Mouse (Mus musculus) stomach, embryonic 14.5 days (tissue): ENCODE measurements around the gene Sdhb. TPM values are rescaled to one million over a fixed set of nuclear protein-coding genes. Genes with fewer than 3 reads are reported as not detected.

Experiments
- ATAC-seq: fragments of 200-750 bp; cut with Nextera tagmentation; 2 replicates; pipeline ENCODE4 v1.8.0; 2017; ENCODE audit warnings: low read depth, moderate TSS enrichment; ENCODE audit not compliant: insufficient number of reproducible peaks, insufficient read depth, low FRiP score
- H3K27ac ChIP-seq: fragments of 300-500 bp; sonication (generic); 2 replicates; pipeline ENCODE4 v1.5.1; 2014; ENCODE audit warnings: mild to moderate bottlenecking, low read length, moderate library complexity, mixed read lengths
- H3K27me3 ChIP-seq: fragments of 300-500 bp; sonication (generic); 2 replicates; pipeline ENCODE4 v1.6.1; 2014; ENCODE audit warnings: low read length, control low read depth, mixed read lengths; ENCODE audit not compliant: control insufficient read depth, insufficient read depth
- H3K36me3 ChIP-seq: fragments of 300-500 bp; sonication (generic); 2 replicates; pipeline ENCODE4 v1.6.1; 2014; ENCODE audit warnings: mild to moderate bottlenecking, control low read depth, low read length, moderate library complexity, mixed read lengths; ENCODE audit not compliant: control insufficient read depth, insufficient read depth
- H3K4me1 ChIP-seq: fragments of 300-500 bp; sonication (generic); 2 replicates; pipeline ENCODE4 v1.6.1; 2014; ENCODE audit warnings: low read length, control low read depth, mixed read lengths; ENCODE audit not compliant: control insufficient read depth, insufficient read depth
- H3K4me2 ChIP-seq: fragments of 300-500 bp; sonication (generic); replicated peaks from 2 replicates; pipeline ENCODE4 v1.6.1; 2014; ENCODE audit warnings: low read depth, low read length, control low read depth
- H3K4me3 ChIP-seq: fragments of 300-500 bp; sonication (generic); 2 replicates; pipeline ENCODE4 v1.5.1; 2014; ENCODE audit warnings: low read depth, low read length, control low read depth
- H3K9ac ChIP-seq: fragments of 300-500 bp; sonication (generic); replicated peaks from 2 replicates; pipeline ENCODE4 v1.6.1; 2014; ENCODE audit warnings: low read depth, mild to moderate bottlenecking, control low read depth, low read length, moderate library complexity, mixed read lengths
- H3K9me3 ChIP-seq: fragments of 300-500 bp; sonication (generic); 2 replicates; pipeline ENCODE4 v1.6.1; 2016; ENCODE audit warnings: low read depth, low read length, control low read depth; ENCODE audit not compliant: control insufficient read depth
- WGBS: fragments of 180-500 bp; shearing (Covaris S2); extraction: QIAGEN DNeasy Blood & Tissue Kit; methylation state at CpG from one replicate; pipeline ENCODE4 v1.1.7; 2014; 5-methylcytosine and 5-hydroxymethylcytosine counted together
- polyA plus RNA-seq: library from polyadenylated mRNA; unstranded; fragments of >200 nt; fragmentation: Nextera tagmentation; extraction: Ambion mirVana; gene quantifications from 2 replicates; pipeline ENCODE4 v1.2.1, GENCODE M21; 2014

Gene Sdhb
- polyA plus RNA-seq, 1 experiment from 2014 or later: 401 TPM

GRCm38 (mm10) chr4:140962207-140962909 lies 1.4 kb downstream of the Sdhb start:
- no peaks in the 10 kb centered on the region for H3K27me3 ChIP-seq
- ATAC-seq: no peak
- H3K9ac ChIP-seq: peak overlapping the region; percentile 74
- WGBS: 64% methylated on average over 8 of the region's 8 CpGs
- 0 out of 2 replicates have a peak, but pooled peaks cover 3% of the 10 kb centered on the region for H3K36me3 ChIP-seq
- H3K4me3 ChIP-seq: peak overlapping the region; percentile 81
- H3K4me1 ChIP-seq: peaks cover 15% of the 10 kb centered on the region
- H3K4me2 ChIP-seq: peak overlapping the region; percentile 69
- H3K9me3 ChIP-seq: no peaks in the 10 kb centered on the region
- H3K27ac ChIP-seq: no peak overlapping the region

- Histone ChIP-seq H3K4me2 (no peak overlapping the region; the same call in 1 of the 2 replicates), H3K27me3 (no peaks in the 10 kb centered on the region), H3K4me1 (peaks cover 15% of the 10 kb centered on the region), H3K36me3 (peaks cover 5% of the 10 kb centered on the region; the same call in 1 of the 2 replicates), H3K9ac (no peak overlapping the region), H3K4me3 (no peak overlapping the region), H3K27ac (no peak overlapping the region), H3K9me3 (no peaks in the 10 kb centered on the region)
- WGBS: 24% methylated on average over 5 of the region's 5 CpGs
- no peak for ATAC-seq
Measured at GRCm38 (mm10) chr4:140962950-140963349, 1.9 kb downstream of the Sdhb start.

GRCm38 (mm10) chr4:140963941-140964597 lies 3.1 kb downstream of the Sdhb start:
- Histone ChIP-seq H3K4me1 (peaks cover 15% of the 10 kb centered on the region), H3K4me3 (no peak overlapping the region), H3K4me2 (no peak overlapping the region), H3K36me3 (peaks cover 5% of the 10 kb centered on the region; the same call in 1 of the 2 replicates), H3K27me3 (no peaks in the 10 kb centered on the region), H3K9ac (no peak overlapping the region), H3K27ac (no peak overlapping the region), H3K9me3 (no peaks in the 10 kb centered on the region)
- ATAC-seq: no peak
- 74% methylated on average over 9 of the region's 9 CpGs for WGBS

GRCm38 (mm10) chr4:140964620-140965019 lies 3.6 kb downstream of the Sdhb start:
- Histone ChIP-seq H3K4me2 (no peak overlapping the region), H3K4me3 (no peak overlapping the region), H3K4me1 (peaks cover 15% of the 10 kb centered on the region), H3K9me3 (no peaks in the 10 kb centered on the region), H3K36me3 (peaks cover 5% of the 10 kb centered on the region; the same call in 1 of the 2 replicates), H3K27ac (no peak overlapping the region), H3K9ac (no peak overlapping the region), H3K27me3 (no peaks in the 10 kb centered on the region)
- ATAC-seq: no peak
- 20% methylated on average over 7 of the region's 7 CpGs for WGBS

GRCm38 (mm10) chr4:140967386-140968159 lies 6.6 kb downstream of the Sdhb start:
- WGBS: 84% methylated on average over 11 of the region's 11 CpGs
- Histone ChIP-seq H3K4me3 (no peak overlapping the region), H3K27ac (no peak overlapping the region), H3K36me3 (peaks cover 30% of the 10 kb centered on the region), H3K27me3 (no peaks in the 10 kb centered on the region), H3K9me3 (no peaks in the 10 kb centered on the region), H3K4me2 (no peak overlapping the region), H3K4me1 (peaks cover 7% of the 10 kb centered on the region; the same call in 1 of the 2 replicates), H3K9ac (no peak overlapping the region)
- no peak for ATAC-seq

- Histone ChIP-seq H3K9ac (no peak overlapping the region), H3K4me3 (no peak overlapping the region), H3K27ac (no peak overlapping the region), H3K36me3 (peaks cover 57% of the 10 kb centered on the region), H3K27me3 (no peaks in the 10 kb centered on the region), H3K4me1 (no peaks in the 10 kb centered on the region), H3K9me3 (no peaks in the 10 kb centered on the region), H3K4me2 (no peak overlapping the region)
- no peak for ATAC-seq
- WGBS: 86% methylated on average over 13 of the region's 13 CpGs
Measured at GRCm38 (mm10) chr4:140971691-140972090, 10.7 kb downstream of the Sdhb start.

DNA sequence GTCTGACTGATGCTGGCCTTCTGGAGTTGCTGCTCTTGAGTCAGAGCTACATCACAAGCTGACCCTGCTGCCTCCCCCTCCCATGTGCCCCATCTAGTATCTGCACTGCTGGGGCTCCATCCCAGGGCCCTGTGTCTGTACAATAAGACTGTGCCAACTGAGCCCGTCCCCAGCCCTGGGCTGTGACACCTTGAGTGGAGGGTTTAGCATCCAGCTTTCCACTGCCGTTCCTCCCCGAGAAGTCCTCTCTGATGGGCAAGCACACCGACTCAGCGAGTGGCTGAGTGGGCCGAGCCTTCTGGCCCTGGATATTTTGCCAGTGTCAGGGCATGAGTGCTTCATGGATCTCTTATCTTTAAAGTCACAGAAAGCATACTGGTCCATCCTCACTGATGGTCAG lies 13.4 kb downstream of the Sdhb start:
- H3K9ac ChIP-seq: no peak overlapping the region
- no peak overlapping the region for H3K27ac ChIP-seq
- ATAC-seq: no peak
- 96% methylated on average over 6 of the region's 6 CpGs for WGBS
- H3K4me2 ChIP-seq: no peak overlapping the region
- H3K4me3 ChIP-seq: no peak overlapping the region
- H3K4me1 ChIP-seq: peaks cover 6% of the 10 kb centered on the region; the same call in 1 of the 2 replicates
- H3K27me3 ChIP-seq: no peaks in the 10 kb centered on the region
- H3K9me3 ChIP-seq: no peaks in the 10 kb centered on the region
- peaks cover 61% of the 10 kb centered on the region for H3K36me3 ChIP-seq

GRCm38 (mm10) chr4:140975356-140975755 lies 14.4 kb downstream of the Sdhb start:
- 93% methylated on average over 7 of the region's 7 CpGs for WGBS
- Histone ChIP-seq H3K4me3 (no peak overlapping the region), H3K27ac (no peak overlapping the region), H3K9me3 (no peaks in the 10 kb centered on the region), H3K4me2 (no peak overlapping the region), H3K27me3 (no peaks in the 10 kb centered on the region), H3K4me1 (peaks cover 6% of the 10 kb centered on the region; the same call in 1 of the 2 replicates), H3K9ac (no peak overlapping the region), H3K36me3 (peaks cover 61% of the 10 kb centered on the region)
- ATAC-seq: no peak
